Mouse (Mus musculus) olfactory bulb, adult 2 months (tissue): Measurements from ENCODE around the gene Lrrc29.

Experiments
- CTCF ChIP-seq: fragments of 200-500 bp; IDR thresholded peaks from 2 replicates; pipeline ENCODE4 v1.5.1; 2012; ENCODE audit warnings: low read depth, mild to moderate bottlenecking, low read length, moderate library complexity; ENCODE audit not compliant: insufficient read depth
- POLR2A ChIP-seq: fragments of 200-500 bp; IDR thresholded peaks from 2 replicates; pipeline ENCODE4 v1.6.1; 2012; ENCODE audit warnings: mild to moderate bottlenecking, low read depth, low read length, moderate library complexity; ENCODE audit not compliant: insufficient read depth

DNA sequence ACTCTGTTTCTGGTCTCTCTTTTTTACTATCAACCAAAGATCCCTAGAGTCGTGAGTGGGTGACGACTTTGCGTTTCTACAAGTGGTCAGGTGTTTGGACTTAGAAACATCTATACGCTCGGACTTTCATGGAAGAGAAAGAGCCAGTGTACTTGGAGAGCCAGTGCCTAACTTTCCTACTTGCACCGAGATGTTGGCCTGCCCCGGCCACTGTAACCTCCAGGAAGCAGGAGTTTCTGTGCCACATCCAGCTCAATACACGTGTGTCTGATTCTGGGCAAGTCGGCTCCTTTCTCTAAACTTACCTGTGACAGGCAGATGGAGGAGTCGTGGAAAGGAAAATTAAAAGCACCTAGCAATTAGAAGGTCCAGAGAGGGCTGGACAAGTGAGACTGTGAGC, 50.2 kb downstream of the Lrrc29 start, which contains the start of gene Nol3:
- TF ChIP-seq CTCF (no peak), POLR2A (no peak)
